Mouse (Mus musculus) layer of hippocampus, adult 8-10 months (tissue): ENCODE measurements around the gene Lcn5. TPM values are rescaled to one million over a fixed set of nuclear protein-coding genes. Genes with fewer than 3 reads are reported as not detected.

Experiments
- DNase-seq, 2 experiments: peaks; one replicate each; pipeline ENCODE4 v3.0.0; 2022; ENCODE audit warnings: low spot score in 2 of 2
- total RNA-seq, 4 experiments: library from RNA; stranded (reverse); gene quantifications; 2 replicates each; pipeline ENCODE4 v1.2.4; 2022

Gene Lcn5
- not detected for total RNA-seq

DNA sequence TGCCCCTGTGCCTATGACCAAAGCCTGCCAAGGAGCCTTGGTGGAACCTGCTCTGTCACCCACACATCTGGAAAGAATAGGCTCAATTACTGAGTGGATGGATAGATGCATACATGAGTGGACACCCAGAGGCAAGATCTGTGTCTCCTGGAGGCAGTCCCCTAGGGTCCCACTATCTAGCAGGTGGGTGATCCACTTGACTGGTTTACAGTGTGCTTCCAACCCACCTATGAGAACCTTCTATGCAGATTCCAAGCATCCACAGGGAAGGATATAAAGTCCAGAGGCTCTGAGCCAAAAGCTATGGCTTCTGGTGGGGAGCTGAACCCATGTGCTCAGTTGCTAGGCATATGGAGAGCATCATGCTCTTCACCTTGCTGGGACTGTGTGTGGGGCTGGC lies at the start of gene Lcn5:
TSS of gene Lcn5 (plus strand) at position 301 of the 400 bp plus-strand sequence.
- no peak for DNase-seq

DNA sequence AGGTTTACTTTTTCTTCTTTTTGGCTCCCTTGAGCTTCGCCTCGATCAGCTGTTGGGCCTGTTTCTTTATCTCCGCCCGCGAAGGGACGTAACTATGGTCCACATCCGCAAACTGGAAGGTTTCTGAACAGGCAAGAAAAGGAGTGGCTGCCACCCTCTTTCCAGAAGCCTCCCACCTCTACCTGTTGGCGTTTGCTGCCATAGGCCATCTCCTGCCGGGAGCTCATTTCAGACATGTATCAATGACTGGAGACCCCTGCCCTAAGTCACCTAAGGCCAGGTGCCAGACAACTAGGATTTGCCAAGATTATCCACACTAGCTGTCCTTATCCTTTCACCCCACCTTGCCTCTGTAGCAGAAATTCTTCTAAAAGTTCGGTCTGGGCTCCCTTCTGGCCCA lies 49.1 kb upstream of the Lcn5 start:
- DNase-seq, result no peak

DNA sequence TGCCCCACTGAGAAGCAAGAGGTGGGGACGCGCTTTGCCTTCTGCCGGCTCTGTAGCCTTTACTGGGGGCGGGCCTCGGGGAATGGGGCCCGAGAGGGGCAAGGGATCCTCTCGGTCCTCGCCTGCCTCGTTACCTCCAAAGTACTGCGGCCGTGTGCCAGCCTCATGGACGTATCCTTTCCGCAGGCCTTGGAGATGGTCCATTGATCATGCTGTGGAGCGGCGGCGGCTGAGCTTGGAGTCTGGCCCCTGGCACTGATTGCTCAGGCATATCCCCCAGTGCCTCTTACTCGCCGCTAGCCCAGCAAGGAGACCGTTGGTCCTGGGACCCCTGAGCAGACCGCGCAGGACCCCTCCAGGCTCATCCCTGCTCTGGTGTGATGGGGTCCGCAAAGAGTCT lies 41.4 kb upstream of the Lcn5 start:
- DNase-seq, result no peak

DNA sequence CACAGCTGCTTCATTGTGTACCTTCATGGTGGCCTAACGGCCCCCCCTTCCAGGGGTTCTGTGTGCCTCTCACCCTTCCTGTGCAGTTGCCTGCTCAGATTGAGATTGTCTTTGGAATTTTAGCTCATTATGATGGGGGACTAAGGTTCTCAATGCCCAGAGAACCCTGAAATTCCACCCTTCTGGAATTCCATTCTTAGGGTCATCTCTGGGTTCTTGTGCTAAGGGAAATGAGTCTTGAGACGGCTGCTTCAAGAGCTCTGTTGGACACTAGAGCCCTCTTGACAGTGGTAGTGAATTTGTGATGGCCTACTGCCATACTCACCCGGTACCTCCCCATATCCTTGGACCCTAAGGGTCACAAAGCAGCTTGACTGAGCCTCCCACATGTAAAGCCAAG lies 40.2 kb upstream of the Lcn5 start, which contains the start of gene Ccdc183:
TSS of gene Ccdc183 (minus strand) at position 101 of the 400 bp plus-strand sequence.
- no peak for DNase-seq

DNA sequence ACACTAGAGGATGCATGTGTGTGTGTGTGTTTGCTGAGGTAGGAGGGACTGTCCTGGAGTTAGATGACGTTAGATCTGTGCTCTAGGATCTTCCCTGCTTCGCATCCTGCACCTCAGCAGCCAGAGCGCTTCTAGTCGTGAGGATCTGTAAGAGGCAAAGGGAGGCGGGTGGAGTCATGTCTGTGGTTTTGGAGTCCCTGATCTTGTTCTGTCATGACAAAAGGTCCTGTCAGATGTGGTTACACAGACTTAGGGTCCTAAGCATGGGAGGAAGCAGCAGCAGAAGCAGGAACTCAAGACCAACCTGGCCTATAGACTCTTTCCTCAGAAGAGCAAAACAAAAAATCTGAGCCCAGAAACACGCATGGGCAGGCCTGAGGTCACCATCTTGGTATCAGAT lies 37.4 kb upstream of the Lcn5 start:
- no peak for DNase-seq

DNA sequence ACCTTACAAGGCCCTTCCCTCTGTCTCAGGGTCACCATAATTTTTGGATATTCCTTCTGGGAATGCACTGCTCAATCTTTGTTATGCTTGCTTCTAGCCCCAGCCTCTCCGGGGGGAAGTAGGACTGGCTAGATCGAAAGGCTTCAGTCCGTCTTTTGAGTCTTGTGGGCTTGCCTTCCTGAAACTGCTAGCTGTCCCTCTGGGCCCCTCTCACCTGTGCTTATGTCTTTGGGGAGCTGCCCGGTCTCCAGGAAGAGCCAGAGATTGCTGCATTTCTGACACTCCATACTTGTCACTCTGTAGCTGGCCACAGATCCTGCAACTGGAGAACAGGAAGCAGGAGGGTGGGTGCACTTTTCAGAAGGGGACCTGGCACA lies 36.9 kb upstream of the Lcn5 start:
- DNase-seq, result no peak

DNA sequence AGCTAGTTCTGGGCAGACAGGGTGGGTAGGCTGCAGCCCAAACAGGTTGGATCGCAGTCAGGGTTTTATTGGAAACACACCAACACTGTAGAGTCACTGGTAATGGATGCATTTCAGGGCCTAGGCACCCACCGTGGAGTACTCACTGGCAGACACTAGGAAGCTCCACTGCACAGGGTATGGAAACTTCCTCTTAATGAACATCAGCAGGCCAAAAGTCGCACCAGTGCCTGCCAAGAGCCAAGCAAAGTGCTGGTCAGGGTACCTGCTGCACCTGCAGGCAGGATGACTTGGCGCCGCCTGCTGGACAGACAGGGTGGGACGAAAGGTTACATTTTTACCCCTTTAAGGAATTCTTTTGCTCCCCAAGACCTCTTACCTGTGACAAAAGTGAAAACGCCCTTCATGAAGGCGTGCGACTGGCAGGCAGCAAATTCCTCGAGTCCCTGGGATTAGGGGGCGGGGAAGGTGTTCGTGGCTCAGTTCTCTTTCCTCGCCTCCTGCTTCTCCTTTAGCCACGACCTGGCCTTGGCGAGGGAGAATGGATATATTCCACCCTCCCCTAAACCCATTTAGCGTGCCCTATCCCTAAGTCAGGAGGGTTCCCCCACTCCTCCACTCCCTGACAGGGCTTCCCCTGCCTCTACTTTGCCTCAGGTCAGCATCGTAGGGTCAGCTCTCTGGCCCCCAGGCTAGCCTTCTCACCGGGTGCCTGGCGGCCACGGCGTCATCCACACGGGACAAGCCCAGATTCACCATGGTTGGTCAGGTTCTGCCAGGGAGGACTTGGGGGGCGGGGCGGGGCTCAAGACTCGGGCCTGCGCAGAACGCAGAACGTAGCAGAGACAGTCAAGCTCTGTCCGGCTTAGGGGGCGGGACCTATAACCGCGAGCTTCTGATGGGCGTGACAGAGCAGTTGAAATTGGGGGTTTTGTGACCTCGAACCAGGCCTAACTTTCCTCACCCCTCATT lies 36.2 kb upstream of the Lcn5 start, which contains the start of gene Tmem141:
TSS of gene Tmem141 (minus strand) at position 777 of the 972 bp plus-strand sequence.
- peak; percentile 82 to 83 for DNase-seq

DNA sequence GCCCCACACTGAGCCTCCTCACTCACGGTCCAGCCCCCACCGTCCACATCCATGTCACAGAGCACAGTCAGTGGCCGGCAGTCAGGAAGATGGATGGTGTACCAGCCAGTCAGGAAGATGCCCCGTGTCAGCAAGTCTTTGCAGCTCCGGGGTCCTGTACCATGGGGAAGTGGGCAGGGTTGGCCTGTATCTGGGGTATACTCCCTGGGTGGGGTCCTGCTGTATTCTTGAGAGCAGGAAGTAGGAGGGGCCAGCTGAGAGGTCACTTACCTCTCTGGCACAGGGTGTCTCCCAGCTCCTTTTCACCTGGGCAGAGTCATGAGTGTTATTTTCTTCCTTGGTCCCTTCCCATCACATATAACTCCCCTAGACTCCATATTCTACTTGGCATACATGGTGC lies 31.8 kb upstream of the Lcn5 start:
- no peak for DNase-seq

DNA sequence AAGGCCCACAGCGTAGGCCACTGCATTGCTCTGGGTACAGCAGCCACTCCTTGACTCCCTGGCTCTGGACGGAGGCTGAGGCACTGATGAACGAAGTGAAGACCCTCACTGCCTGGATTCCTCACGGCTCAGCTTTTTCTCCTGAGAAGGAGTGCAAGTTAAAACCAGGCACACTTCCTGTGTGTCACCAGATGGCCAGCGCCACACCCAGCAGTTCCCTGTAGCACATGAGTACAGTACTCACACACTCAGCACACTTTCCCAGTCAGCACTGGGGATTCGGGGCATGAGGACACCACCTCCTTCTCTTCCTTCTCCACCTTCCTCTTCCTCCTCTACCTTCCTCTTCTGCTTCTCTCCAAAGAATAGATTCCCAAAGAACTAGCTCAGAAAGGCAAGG lies 29.9 kb upstream of the Lcn5 start, which contains the start of gene Fcna:
TSS of gene Fcna (minus strand) at position 220 of the 400 bp plus-strand sequence.
- DNase-seq, result no peak

DNA sequence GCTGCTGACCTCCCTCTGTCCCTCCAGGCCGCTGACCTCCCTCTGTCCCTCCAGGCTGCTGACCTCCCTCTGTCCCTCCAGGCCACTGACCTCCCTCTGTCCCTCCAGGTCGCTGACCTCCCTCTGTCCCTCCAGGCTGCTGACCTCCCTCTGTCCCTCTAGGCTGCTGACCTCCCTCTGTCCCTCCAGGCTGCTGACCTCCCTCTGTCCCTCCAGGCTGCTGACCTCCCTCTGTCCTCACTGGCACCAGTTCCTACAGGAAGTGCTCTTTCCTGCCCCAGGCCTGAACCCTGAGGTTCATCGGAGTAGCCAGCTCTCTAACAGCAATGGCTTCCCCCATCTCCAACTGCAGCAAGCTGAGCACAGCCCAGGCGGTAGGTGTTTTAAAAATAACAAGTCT lies 29.0 kb upstream of the Lcn5 start:
- no peak for DNase-seq

DNA sequence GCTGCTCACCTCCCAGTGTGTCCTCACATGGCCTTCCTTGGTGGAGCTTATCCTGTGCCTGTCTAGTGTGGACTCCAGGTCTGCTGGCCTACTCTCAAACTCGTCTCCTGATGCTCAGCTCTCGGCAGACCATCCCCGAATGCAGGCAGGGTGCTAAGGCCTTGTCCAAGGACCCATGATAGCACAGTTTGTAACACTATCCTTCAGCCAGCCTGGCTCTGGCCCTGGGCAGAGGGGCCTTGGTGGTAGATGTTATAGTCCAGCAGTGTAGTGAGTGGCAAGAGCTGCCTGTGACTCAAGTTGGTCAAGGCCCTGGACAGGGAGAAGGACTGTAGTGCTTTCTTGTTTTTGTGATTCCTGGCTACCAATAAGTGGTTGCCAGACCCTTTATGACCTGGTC lies 24.1 kb upstream of the Lcn5 start:
- DNase-seq, result no peak

DNA sequence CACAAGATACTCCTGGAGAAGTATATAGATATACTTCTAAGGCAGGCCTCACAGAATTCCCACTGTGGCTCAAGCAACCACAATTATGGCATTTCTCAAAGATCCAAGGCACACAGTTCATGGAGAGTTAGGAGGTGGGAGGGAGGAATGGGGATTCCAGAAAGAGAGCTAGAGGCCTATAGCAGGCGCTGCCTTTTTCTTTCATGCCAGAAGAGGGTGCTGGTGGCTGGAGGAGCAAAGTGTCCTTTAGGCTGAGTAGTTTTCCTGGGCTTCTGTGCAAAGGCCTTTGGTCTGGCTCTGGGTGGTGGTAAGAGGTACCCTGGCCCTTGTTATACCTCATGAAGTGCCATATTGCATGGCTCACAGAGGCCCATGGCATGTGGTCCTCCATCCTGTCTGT lies 23.7 kb upstream of the Lcn5 start:
- DNase-seq, result no peak

DNA sequence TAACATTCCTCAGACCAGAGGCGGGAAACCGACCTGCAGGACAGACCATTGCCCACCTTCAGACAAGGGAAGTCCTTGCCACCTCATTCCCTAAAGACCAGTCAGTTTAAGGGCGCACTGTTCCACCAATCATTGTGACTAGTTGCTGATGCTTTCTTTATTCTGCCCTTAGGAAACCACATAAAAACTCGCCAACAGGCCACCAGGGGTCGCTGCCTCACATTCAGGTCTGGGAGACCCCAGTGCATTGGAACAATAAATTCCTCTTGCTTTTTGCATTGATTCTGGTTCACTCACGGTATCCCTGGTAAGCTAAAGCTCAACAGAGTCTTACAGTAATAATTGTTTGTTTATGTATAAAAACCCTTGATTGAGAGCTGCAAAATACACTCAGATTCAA lies 17.9 kb upstream of the Lcn5 start:
- peak in 1 of 2 experiments; percentile 42 for DNase-seq

DNA sequence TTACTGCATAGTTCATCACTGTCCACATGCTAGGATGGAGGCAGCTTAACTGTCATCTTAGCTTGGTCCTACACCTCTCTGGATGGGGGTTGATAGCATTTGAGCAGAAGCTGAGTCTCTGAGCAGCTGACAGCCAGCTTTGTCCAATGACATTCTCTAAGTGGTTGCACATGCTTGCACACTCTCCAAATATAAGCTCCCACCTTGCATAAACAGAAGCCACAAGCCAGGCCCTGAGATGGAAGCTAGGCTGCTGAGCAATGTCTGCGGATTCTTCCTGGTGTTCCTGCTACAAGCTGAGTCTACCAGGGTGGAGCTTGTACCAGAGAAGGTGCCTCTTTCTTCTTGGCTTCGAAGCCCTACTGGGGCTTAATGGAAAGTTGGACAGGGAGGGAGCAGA lies 4.8 kb upstream of the Lcn5 start, which contains the start of gene Lcn8:
TSS of gene Lcn8 (plus strand) at position 219 of the 400 bp plus-strand sequence.
- no peak for DNase-seq

DNA sequence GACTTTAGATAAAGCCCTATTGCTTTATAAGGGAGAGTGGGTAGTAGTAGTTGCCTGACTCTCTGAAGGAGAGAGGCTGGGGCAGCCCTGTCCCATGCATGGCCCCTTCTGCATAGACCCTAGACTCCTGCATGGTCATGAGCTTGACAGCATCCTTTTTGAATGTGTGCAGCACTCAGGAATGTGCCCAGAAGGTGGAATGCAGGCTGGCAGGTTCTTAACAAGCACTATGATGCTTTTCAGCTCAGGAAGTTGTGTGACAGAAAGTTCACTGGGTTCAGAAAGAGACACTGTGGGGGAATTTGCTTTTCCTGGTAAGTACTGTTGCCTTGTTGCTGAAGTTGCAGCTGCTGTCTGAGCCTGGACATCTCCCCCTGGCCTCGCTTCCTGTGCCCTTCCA lies 3.2 kb upstream of the Lcn5 start:
- no peak for DNase-seq

DNA sequence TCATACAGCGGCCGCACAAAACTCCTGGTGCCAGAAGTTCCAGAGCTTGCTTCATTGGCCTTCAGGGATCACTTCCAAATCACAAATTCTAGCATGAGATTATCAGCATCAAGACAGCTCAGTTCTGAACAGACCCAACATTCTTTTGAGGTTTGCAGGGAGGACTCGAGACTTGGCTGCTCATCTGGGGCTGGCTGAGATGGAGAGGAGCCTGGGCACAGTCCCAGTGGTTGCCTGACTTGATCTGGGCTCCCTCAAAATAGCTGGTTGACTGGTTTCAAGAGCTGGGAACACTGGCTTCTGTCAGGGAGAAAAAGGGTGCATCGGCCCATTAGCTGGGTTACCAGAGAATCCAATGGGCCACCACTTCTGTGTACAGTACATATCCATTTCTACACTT lies 1.1 kb upstream of the Lcn5 start:
- no peak for DNase-seq

DNA sequence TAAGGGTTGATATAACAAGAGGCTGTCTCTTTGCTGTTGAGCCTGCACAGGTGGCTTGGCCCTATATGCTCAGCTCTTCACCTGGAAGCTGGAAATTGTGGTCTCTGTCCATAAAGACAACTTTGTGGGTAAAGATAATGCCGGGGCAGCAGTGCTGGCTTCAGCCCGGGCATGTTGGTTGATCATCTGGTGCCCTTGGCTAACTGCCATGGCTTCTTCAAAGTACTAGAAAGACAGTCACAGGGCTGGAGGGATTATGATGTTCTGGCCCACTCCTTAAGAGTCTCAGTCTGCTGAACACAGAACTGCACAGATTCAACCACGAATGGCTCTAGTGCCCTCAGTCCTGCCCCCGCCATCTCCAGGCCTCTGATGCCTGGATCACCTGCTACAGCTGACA lies 506 bp upstream of the Lcn5 start:
- DNase-seq, result no peak

DNA sequence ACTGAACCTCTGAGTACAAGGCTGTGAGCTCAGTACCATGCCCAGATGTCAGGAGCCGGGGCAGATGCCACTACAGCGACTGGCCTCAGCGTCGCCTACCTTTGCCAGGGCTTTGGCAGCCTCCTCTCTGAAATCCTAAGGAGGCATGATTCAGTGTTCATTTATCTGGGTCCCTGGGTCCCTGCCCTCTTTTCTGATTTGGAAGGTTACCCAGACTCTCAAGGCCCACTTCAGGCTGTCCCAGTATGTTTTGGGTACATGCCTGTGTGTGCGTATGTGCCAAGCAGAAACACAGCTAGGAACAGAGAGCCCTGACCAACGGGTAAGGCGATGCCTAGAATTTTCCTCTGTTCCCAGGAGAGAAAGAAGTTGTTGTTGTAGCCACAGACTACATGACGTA lies 2.5 kb downstream of the Lcn5 start:
- DNase-seq, result no peak

DNA sequence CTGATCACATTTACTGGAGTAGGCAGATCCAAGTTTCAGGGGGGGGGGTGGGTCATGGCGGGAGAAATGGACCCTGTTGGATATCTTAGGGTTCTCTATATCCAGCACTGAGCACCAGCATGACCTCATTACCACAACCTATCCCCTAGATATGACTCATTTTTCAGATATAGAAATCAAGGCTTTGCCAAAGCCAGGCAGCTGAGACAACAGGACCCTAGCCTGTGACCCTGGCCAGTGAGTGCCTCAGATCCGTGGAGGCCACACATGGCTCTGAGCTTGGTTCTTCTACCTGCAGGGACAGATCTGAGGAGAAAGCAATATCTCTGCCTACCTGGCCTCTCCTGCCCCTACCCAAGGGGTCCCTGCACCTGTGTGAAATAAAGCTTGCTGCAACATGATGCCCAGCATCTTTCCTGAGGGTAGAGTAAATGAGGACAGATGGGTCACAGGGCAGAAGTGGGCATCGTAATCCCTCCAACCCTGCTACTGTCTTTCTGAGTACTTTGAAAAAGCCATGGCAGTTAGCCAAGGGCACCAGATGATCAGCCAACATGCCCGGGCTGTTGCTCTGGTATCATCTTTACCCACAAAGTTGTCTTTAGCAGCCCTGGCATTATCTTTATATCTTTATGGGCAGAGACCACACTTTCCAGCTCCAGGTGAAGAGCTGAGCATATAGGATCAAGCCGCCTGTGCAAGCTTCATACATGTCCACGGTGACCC lies 3.7 kb downstream of the Lcn5 start:
- no peak for DNase-seq

DNA sequence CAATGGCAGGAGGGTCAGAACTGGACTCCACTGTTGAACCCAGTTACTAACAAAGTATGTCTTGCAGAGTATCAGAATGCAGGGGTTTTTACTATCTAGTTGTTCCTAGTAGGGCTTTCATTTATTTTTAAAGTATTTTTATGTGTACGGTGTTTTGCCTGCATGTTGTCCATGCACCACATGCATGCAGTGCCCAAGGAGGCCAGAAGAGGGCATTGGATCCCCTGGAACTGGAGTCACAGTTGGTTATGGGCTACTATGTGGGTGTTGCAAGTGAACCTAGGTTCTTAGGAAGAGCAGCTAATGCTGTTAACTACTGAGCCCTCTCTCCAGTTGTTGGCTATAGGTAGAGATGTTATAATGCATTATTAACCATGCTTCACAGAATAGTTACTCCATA lies 5.8 kb downstream of the Lcn5 start:
- DNase-seq, result peak in 1 of 2 experiments; percentile 44

DNA sequence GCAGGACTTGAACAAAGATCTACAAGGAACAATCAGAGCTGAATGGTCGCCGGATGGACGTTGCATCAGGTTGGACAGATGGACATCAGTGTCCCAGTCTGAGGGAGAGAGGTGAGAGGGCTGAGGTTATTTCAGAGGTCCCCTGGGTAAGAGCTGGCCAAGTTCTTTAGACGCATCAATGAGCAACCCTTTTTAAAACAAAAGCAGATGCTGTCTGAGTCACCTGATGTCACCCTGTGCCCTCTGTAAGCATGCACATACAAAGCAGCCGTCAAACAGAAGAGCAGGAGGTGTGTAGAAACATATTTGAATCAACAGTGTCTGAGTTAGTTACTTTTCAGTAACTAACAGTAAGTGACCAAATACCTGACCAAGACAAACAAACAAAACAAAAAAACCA lies 6.4 kb downstream of the Lcn5 start:
- DNase-seq, result no peak

DNA sequence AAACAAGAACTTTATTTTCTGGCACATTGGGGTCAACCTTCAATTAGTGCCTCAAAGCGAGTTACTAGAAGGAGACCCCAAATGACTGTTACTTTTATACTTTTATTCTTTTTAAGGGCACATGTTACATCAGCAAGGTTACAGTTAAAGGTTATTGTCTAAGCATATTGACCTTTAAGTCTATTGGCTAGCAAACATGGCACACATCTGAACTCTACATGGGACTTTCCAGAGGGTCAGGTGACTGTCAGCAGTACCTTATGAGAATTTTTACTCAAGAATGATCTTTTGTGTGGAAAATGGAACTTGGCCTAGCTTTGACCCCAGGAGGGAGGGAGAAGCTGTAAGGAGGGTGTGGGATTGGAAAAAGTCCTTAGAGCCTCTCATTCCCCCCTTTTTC lies 8.8 kb downstream of the Lcn5 start:
- no peak for DNase-seq
